Mouse (Mus musculus) neural tube, embryonic 15.5 days (tissue): Measurements from ENCODE around the gene Ntrk3. TPM values are rescaled to one million over a fixed set of nuclear protein-coding genes. Genes with fewer than 3 reads are reported as not detected.
A peak's percentile ranks its signal among the peaks of the same experiment; 100 is the strongest.

Experiments
- ATAC-seq: fragments of 200-750 bp; cut with Nextera tagmentation; 2 replicates; pipeline ENCODE4 v1.8.0; 2017; ENCODE audit warnings: mild to moderate bottlenecking, moderate TSS enrichment, moderate library complexity; ENCODE audit not compliant: low FRiP score
- H3K27ac ChIP-seq: fragments of 300-500 bp; sonication (generic); replicated peaks from 2 replicates; pipeline ENCODE4 v1.5.1; 2015; ENCODE audit warnings: mild to moderate bottlenecking, inconsistent platforms
- H3K27me3 ChIP-seq: fragments of 300-500 bp; sonication (generic); replicated peaks from 2 replicates; pipeline ENCODE4 v1.6.1; 2015; ENCODE audit warnings: inconsistent platforms
- H3K36me3 ChIP-seq: fragments of 300-500 bp; sonication (generic); 2 replicates; pipeline ENCODE4 v1.6.1; 2015; ENCODE audit warnings: inconsistent platforms
- H3K4me1 ChIP-seq: fragments of 300-500 bp; sonication (generic); 2 replicates; pipeline ENCODE4 v1.6.1; 2015; ENCODE audit warnings: inconsistent platforms
- H3K4me2 ChIP-seq: fragments of 300-500 bp; sonication (generic); 2 replicates; pipeline ENCODE4 v1.6.1; 2015; ENCODE audit warnings: inconsistent platforms, mild to moderate bottlenecking, moderate library complexity
- H3K4me3 ChIP-seq: fragments of 300-500 bp; sonication (generic); replicated peaks from 2 replicates; pipeline ENCODE4 v1.5.1; 2015; ENCODE audit warnings: mild to moderate bottlenecking, inconsistent platforms
- H3K9ac ChIP-seq: fragments of 300-500 bp; sonication (generic); replicated peaks from 2 replicates; pipeline ENCODE4 v1.6.1; 2015; ENCODE audit warnings: mild to moderate bottlenecking, inconsistent platforms
- H3K9me3 ChIP-seq: fragments of 300-500 bp; sonication (generic); replicated peaks from 2 replicates; pipeline ENCODE4 v1.6.1; 2016; ENCODE audit warnings: inconsistent platforms
- WGBS: fragments of 180-500 bp; shearing (Covaris S2); methylation state at CpG from one replicate; pipeline ENCODE4 v1.1.7; 2015; ENCODE audit warnings: mixed read lengths; 5-methylcytosine and 5-hydroxymethylcytosine counted together
- polyA plus RNA-seq: library from polyadenylated mRNA; unstranded; fragments of >200 nt; fragmentation: Nextera tagmentation; extraction: Ambion mirVana; gene quantifications from 2 replicates; pipeline ENCODE4 v1.2.1, GENCODE M21; 2015

The Ntrk3 gene
- polyA plus RNA-seq, 1 experiment from 2014 or later: 27.3 TPM

DNA sequence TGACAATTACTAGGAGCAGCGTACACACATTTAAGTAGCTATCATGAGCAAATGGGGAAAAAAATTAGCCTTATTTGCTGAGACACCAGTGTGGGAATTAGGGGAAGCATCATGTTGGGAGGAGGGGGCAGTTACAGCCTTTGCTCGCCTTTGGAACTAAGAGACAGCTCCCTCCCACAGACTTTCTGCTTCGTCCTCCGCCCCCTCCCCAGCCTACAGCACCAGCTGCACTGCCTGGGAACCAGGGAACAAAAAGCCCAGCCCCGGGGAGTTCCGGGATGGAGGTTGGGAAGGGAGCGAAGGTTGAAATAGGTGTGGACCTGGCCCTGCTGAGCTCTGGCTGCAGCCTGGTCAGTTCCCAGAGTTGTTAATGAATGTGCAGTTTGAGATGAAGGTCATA lies 151.9 kb downstream of the Ntrk3 start:
- Histone ChIP-seq H3K9me3 (no peaks in the 10 kb centered on the region), H3K27me3 (peaks cover 19% of the 10 kb centered on the region; the same call in 1 of the 2 replicates), H3K4me2 (no peak overlapping the region), H3K27ac (no peak overlapping the region), H3K36me3 (no peaks in the 10 kb centered on the region), H3K4me1 (peaks cover 8% of the 10 kb centered on the region), H3K4me3 (no peak overlapping the region), H3K9ac (no peak overlapping the region; the same call in 1 of the 2 replicates)
- WGBS: 35% methylated on average over 7 of the region's 7 CpGs
- ATAC-seq: no peak

DNA sequence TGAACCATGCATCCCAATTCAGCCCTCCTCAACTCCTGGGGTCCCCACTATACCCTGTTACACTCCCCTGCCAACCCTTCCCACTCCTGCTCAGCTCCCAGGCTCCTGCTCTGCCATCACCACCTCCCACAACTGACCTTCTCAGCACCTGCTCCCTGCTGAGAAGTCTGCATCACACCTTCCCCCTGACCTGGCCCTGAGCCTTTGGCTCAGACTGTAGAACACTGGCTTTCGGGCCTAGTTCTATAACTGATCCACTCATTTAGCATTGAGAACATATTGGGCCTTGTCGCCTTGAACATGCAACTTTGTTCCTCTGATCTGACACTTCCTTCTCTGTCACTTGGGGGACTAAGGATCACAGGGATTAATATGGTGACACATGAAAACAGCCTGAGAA lies 152.9 kb downstream of the Ntrk3 start:
- WGBS: 88% methylated on average over 2 of the region's 2 CpGs
- no peaks in the 10 kb centered on the region for H3K9me3 ChIP-seq

DNA sequence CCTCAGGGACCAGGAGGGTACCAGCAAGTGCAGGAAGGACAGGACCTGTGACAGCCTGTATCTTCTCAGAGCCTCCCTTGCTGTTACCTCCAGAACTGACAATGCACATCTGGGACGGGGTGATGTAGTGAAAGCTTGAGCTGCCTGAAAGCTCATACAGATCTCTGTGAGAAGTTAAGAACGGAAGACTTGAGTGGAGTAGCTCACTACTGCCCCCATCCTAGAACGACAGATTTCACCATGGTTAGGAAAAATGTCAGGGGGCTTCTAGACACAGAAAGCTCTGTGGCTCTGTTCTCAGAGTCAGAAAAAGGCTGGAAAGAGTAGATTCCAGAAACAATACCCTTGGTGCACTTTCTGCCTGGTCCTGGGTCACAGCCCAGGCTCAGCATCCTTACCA lies 153.3 kb downstream of the Ntrk3 start:
- Histone ChIP-seq H3K36me3 (no peaks in the 10 kb centered on the region), H3K27ac (no peak overlapping the region), H3K4me3 (no peak overlapping the region), H3K27me3 (peaks cover 19% of the 10 kb centered on the region; the same call in 1 of the 2 replicates), H3K9me3 (no peaks in the 10 kb centered on the region), H3K9ac (no peak overlapping the region), H3K4me1 (peaks cover 16% of the 10 kb centered on the region), H3K4me2 (no peak overlapping the region)
- WGBS: 12% methylated on average over 3 of the region's 3 CpGs
- no peak for ATAC-seq

More for the DNA sequence above, 152.9 kb downstream of the Ntrk3 start:
- peaks cover 19% of the 10 kb centered on the region; the same call in 1 of the 2 replicates for H3K27me3 ChIP-seq
- H3K9ac ChIP-seq: no peak overlapping the region
- H3K36me3 ChIP-seq: no peaks in the 10 kb centered on the region
- no peak for ATAC-seq
- no peak overlapping the region for H3K27ac ChIP-seq
- no peak overlapping the region for H3K4me2 ChIP-seq
- peaks cover 11% of the 10 kb centered on the region for H3K4me1 ChIP-seq
- no peak overlapping the region for H3K4me3 ChIP-seq

DNA sequence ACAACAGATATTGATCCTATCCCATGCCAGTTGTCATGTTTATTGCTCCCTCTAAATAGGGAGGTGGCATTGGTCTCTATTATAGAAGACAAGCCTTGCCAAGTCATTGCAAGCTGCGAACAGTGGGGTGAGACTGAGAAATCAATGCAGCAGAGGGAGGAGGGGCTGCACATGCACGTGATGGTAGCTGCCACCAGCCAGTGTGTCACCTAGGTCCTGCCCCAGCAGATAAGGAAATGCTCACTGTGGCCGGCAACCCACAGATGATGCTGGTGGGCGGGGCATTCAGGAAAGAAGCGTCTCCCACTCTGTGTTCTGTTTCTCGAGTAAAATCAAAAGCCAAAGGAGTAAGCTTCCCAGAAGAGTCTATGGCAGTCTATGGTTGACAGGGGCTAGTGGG lies 154.1 kb downstream of the Ntrk3 start:
- Histone ChIP-seq H3K27me3 (peaks cover 19% of the 10 kb centered on the region; the same call in 1 of the 2 replicates), H3K9me3 (no peaks in the 10 kb centered on the region), H3K27ac (no peak overlapping the region), H3K4me2 (no peak overlapping the region), H3K4me1 (peaks cover 24% of the 10 kb centered on the region), H3K4me3 (no peak overlapping the region), H3K9ac (no peak overlapping the region), H3K36me3 (no peaks in the 10 kb centered on the region)
- 66% methylated on average over 6 of the region's 6 CpGs for WGBS
- ATAC-seq: no peak

DNA sequence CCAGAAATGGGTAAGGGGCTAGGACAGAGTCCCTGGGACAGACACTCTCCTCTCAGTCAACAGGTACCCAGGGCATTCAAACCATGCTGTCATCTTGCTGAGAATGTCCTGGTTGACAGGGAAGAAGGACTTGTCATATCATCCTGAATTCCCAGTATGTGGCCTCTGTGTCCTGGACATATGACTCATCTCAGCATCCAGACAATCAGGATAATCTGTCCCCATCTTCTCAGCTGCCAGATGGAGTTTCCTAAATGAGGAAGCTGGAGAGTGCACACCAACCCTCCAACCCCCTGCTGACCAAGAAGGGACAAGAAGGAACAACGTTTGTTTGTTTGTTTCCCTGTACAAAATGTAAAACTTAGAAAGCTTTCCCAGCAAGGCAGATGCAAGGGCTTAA lies 156.5 kb downstream of the Ntrk3 start:
- Histone ChIP-seq H3K4me1 (peaks cover 25% of the 10 kb centered on the region), H3K27ac (no peak overlapping the region), H3K27me3 (peaks cover 19% of the 10 kb centered on the region; the same call in 1 of the 2 replicates), H3K4me2 (no peak overlapping the region), H3K36me3 (no peaks in the 10 kb centered on the region), H3K9ac (no peak overlapping the region), H3K4me3 (no peak overlapping the region), H3K9me3 (no peaks in the 10 kb centered on the region)
- WGBS: 49% methylated on average over 1 of the region's 1 CpGs
- no peak for ATAC-seq

DNA sequence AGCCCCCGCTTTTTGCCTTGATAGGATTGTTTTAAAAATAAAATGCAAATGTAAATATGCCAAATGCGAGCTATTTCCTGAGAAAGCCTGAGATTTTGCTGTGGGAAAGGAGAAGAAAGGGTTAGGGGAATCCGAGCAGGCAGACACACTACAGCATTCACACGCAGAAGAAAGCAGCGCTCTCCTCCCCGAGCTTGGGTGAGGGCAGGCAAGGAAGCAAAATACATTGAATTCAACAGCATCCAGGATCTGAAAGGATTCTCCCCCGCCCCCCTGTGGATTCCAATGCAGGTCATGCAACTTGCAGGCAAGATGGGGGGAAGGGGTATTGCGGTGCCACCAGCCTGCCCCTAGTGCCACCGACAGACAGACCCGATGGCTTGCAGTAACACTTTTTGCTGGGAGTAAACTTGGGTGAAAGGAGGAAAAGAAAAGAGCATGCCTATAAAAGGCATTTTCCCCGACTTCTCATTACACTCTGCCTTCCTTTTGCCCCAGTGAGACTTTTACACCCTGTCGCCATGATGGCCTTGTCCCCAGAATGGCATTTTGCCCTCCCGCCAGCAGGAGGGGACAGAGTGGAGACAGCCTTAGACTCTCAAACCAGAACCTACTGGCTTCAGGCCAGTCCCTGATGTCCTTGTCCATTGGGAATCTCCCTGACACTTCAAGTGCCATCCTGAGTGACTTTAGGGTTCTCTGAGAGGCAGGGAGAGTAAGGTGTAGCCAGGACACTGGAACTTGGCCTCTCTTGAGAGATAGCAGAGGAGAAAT lies 158.2 kb downstream of the Ntrk3 start:
- ATAC-seq: peak; percentile 33
- Histone ChIP-seq H3K27me3 (peaks cover 19% of the 10 kb centered on the region; the same call in 1 of the 2 replicates), H3K4me2 (peak overlapping the region; percentile 75), H3K4me3 (peak overlapping the region; percentile 66), H3K27ac (peak overlapping the region; percentile 95), H3K4me1 (peaks cover 29% of the 10 kb centered on the region), H3K9me3 (no peaks in the 10 kb centered on the region), H3K36me3 (no peaks in the 10 kb centered on the region), H3K9ac (peak overlapping the region; percentile 76)
- 3% methylated on average over 13 of the region's 13 CpGs for WGBS

DNA sequence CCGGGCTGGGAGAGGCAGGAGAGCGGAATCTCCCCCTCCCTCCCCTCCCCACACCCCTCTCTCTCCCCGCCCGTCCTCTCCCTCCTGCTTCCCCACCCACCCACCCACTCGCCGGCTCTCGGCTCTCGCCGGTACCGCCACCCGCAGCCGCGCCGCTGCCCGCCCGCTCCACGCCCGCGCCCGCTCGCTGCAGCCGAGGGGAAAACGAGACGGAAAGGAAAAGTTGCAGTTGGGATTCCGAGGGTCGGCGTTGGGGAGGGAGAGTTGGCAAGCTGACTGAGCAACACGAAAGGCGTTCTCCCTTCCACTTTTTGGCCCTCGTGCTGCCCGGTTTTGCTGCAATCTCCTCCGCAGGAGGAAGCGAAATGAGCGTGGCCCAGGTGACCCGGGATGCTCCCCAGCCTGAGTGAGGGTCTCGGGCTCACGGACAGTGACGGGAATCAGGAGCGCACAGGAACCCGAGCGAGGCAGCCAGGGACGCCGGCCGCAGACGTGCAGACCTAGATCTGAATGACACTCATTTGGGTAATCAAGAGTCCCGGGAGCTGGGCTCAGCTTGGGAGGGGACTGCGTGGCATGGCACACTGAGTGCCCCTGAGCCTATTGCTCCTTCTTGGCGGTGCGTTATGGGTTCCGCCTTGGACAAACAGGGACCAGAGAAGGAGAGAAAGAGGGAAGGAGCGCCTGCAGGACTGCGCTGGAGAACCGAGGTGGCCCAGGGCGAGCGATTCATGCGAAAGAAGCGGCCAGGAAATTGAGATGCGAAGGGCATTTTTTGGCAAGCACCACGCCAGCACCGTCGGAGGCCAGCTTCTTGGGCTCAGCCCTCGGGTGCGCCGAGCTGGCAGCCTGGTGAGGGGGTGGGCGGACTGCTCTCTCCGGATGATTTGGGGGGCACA lies 159.1 kb downstream of the Ntrk3 start:
- Histone ChIP-seq H3K27me3 (peaks cover 19% of the 10 kb centered on the region; the same call in 1 of the 2 replicates), H3K4me2 (peak overlapping the region; percentile 75), H3K4me3 (peak overlapping the region; percentile 66), H3K4me1 (peaks cover 35% of the 10 kb centered on the region), H3K9ac (peak overlapping the region; percentile 76), H3K27ac (peak overlapping the region; percentile 95), H3K9me3 (no peaks in the 10 kb centered on the region), H3K36me3 (no peaks in the 10 kb centered on the region)
- peak; percentile 48 for ATAC-seq
- under 1% methylated on average over 53 of the region's 66 CpGs for WGBS

DNA sequence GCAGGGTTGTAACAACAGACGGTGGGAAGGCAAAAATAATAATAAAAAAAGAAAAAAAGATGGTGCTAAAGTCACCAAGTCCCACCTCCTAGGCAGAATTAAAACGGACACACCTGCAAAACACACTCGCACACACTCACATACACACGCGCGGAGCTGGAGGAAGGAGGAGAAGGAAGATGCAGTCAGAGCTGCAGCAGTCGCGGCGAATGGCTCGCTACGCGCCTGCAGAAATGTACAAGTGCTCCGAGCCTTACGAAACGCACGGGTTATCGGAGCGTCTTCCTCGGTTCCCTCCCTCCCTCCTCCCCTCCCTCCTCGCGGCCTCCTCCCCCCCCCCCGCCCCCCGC lies 159.7 kb downstream of the Ntrk3 start:
- no peaks in the 10 kb centered on the region for H3K36me3 ChIP-seq
- H3K27me3 ChIP-seq: peaks cover 15% of the 10 kb centered on the region; the same call in 1 of the 2 replicates
- peak overlapping the region; percentile 95 for H3K27ac ChIP-seq
- ATAC-seq: peak; percentile 79
- H3K4me3 ChIP-seq: peak overlapping the region; percentile 66
- WGBS: 1% methylated on average over 13 of the region's 23 CpGs
- peak overlapping the region; percentile 76 for H3K9ac ChIP-seq
- peak overlapping the region; percentile 75 for H3K4me2 ChIP-seq
- peaks cover 41% of the 10 kb centered on the region for H3K4me1 ChIP-seq
- no peaks in the 10 kb centered on the region for H3K9me3 ChIP-seq

DNA sequence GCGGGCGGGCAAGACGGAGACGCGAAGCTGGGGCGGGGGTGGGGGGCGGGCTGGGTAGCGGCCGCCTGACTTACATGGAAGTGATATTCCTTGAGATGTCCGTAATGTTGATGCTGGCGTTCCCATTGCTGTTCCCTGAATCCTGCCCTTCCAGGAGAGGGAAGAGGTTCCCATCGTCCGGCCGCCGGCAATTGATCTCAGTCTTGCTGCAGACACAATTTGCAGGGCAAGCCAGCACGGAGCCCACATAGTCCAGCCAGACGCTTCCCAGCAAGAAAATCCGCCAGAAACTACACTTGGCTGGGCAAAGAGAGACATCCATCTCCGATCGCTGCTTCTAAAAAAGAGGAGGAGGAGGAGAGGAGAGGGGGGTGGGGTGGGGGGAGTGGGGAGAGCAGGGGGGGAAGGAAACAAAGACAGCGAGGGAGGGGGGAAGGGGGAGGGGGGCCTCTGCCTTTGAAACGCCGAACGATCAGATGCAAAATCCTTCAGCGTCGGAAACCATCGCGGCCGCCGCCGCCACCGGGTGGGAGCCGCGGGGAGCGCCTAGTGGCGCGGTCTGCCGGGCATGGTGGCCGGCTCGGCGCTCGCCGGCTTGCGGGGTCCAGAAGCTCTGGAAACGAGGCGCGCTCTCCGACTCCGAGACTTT lies 160.2 kb downstream of the Ntrk3 start:
- Histone ChIP-seq H3K4me3 (peak overlapping the region; percentile 66), H3K4me1 (peaks cover 46% of the 10 kb centered on the region), H3K9me3 (no peaks in the 10 kb centered on the region), H3K27me3 (0 out of 2 replicates have a peak, but pooled peaks cover 11% of the 10 kb centered on the region), H3K27ac (peak overlapping the region; percentile 95), H3K4me2 (peak overlapping the region; percentile 75), H3K9ac (peak overlapping the region; percentile 76), H3K36me3 (no peaks in the 10 kb centered on the region)
- under 1% methylated on average over 43 of the region's 49 CpGs for WGBS
- peak; percentile 60 for ATAC-seq

DNA sequence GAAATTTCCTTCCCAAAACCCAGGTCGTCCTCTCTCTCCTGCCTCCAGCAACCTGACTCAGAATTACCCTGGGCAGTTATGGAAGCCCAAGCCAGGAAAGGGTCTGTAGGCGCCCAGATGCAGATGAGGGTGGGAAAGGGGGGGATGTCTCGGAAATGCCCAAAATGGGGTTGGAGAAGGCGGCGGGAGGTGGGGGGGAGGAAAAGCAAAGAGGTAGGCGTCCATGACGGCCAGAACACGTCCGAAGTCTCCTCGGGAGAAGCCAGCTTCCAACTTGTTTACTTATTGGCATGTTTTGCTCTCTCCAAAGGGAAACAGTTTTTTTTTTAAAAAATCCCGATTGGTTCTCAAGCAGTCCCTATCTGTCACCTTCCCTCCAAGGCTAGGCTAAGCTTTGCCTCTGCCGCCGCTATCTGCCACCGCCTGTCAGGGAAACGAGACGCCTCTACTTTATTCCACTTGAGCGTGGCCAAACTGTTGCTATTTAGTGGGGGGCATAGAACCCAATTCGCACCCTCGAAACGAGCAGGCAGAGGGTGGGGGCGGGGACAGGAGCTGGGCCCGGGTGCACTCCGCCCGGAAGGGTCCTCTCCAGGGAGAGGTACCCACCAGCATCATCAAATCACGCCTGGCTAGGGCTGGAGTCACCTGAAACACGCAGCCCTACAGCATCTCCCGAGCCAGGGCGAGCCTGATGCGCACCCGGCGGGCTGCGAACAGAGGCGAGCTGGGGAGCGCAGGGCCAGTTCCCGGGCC lies 160.9 kb downstream of the Ntrk3 start:
- WGBS: under 1% methylated on average over 35 of the region's 35 CpGs
- peak overlapping the region; percentile 76 for H3K9ac ChIP-seq
- H3K27me3 ChIP-seq: 0 out of 2 replicates have a peak, but pooled peaks cover 5% of the 10 kb centered on the region
- no peaks in the 10 kb centered on the region for H3K9me3 ChIP-seq
- peak overlapping the region; percentile 66 for H3K4me3 ChIP-seq
- H3K4me2 ChIP-seq: peak overlapping the region; percentile 75
- H3K27ac ChIP-seq: peak overlapping the region; percentile 95
- peak; percentile 50 for ATAC-seq
- peaks cover 46% of the 10 kb centered on the region for H3K4me1 ChIP-seq
- no peaks in the 10 kb centered on the region for H3K36me3 ChIP-seq

DNA sequence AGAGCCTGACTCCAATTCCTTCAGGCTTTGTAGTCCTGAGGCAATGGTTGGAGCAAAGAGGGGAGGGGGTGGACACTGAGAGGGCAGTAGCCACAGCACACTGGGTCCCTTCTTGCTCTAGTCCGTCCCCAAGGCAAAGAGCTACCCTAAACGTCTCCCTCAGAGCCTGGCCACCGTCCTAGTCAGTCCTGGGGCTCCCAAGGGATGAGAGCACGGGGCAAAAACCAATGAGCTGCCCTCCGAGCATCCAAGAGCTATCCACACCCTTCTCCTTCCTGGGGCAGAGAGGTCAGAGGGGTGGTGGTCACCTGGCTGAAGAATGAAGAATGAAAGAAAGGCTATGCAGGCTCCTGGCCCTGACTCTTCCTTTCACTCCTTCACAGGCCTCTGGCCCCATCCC lies 161.6 kb downstream of the Ntrk3 start:
- Histone ChIP-seq H3K9ac (peak overlapping the region; percentile 76), H3K9me3 (no peaks in the 10 kb centered on the region), H3K27ac (peak overlapping the region; percentile 95), H3K36me3 (no peaks in the 10 kb centered on the region), H3K27me3 (no peaks in the 10 kb centered on the region), H3K4me2 (peak overlapping the region; percentile 75), H3K4me3 (peak overlapping the region; percentile 66), H3K4me1 (peaks cover 54% of the 10 kb centered on the region)
- 21% methylated on average over 5 of the region's 5 CpGs for WGBS
- ATAC-seq: no peak
